ENCODE assay signal across 25 mouse cellular contexts in genomic region chr5:102920199-102920598, GRCm38 (mm10).
"Had no signal": no experiment of that assay in that cellular context is flagged by ENCODE, and none has a peak within 500 bp of the region (broad histone marks: within the 10 kb centered on the region; RNA-seq: fewer than 3 reads in every experiment).

No protein-coding gene starts in this region.

- H3K4me3 ChIP-seq: gastrocnemius, adult 2 months; heart, embryonic 10.5 days; heart, embryonic 12.5 days; hindbrain, embryonic 10.5 days; hindbrain, embryonic 12.5 days; intestine, embryonic 15.5 days; layer of hippocampus, adult 2 months; left cerebral cortex, adult 2 months; limb, embryonic 10.5 days; limb, embryonic 12.5 days; liver, embryonic 13.5 days had no signal

- DNase-seq: gastrocnemius, adult 2 months; gastrocnemius, postnatal 10 days; gastrocnemius, postnatal 25 days; heart, adult 18-20 months; heart, postnatal 10 days; heart, postnatal 4 days; kidney, adult 18-20 months; kidney, adult 9 months; kidney, postnatal 10 days; liver; liver, embryonic 13.5 days had no signal

- H3K4me1 ChIP-seq: heart, embryonic 10.5 days; heart, embryonic 12.5 days; hindbrain, embryonic 12.5 days; intestine, embryonic 15.5 days; limb, embryonic 10.5 days; limb, embryonic 12.5 days; liver, embryonic 13.5 days had no signal

- H3K9ac ChIP-seq: heart, embryonic 12.5 days; hindbrain, embryonic 12.5 days; hindbrain, embryonic 14.5 days; intestine, embryonic 15.5 days; limb, embryonic 12.5 days; liver, embryonic 13.5 days had no signal

- H3K4me2 ChIP-seq: heart, embryonic 12.5 days; hindbrain, embryonic 12.5 days; hindbrain, embryonic 14.5 days; intestine, embryonic 15.5 days; limb, embryonic 12.5 days; liver, embryonic 11.5 days; liver, embryonic 13.5 days had no signal

- H3K9me3 ChIP-seq: heart, embryonic 10.5 days; heart, embryonic 12.5 days; hindbrain, embryonic 10.5 days; hindbrain, embryonic 12.5 days; intestine, embryonic 15.5 days; limb, embryonic 10.5 days had no signal

- H3K27ac ChIP-seq: gastrocnemius, adult 2 months; heart, embryonic 10.5 days; hindbrain, embryonic 10.5 days; hindbrain, embryonic 12.5 days; hindbrain, embryonic 14.5 days; intestine, embryonic 15.5 days; layer of hippocampus, adult 2 months; left cerebral cortex, adult 2 months; limb, embryonic 10.5 days; limb, embryonic 12.5 days; liver, embryonic 13.5 days had no signal

- H3K27me3 ChIP-seq: heart, embryonic 12.5 days; hindbrain, embryonic 12.5 days; intestine, embryonic 15.5 days; limb, embryonic 12.5 days; liver, embryonic 13.5 days had no signal

- H3K36me3 ChIP-seq: heart, embryonic 10.5 days; heart, embryonic 12.5 days; intestine, embryonic 15.5 days; limb, embryonic 10.5 days; limb, embryonic 12.5 days; liver, embryonic 13.5 days had no signal

- ATAC-seq: hindbrain, embryonic 16.5 days; inflammation-experienced regulatory T-cells, adult 6 months; intestine, embryonic 15.5 days; intestine, postnatal 0 days had no signal
